Mouse (Mus musculus) G1E (cell line): ENCODE measurements around the gene Nebl.

Experiments
- CTCF ChIP-seq: IDR thresholded peaks from 2 replicates; pipeline ENCODE4 v1.5.1; 2012; ENCODE audit warnings: low read depth, low read length, inconsistent platforms, mixed read lengths
- GATA1 ChIP-seq: IDR thresholded peaks from 2 replicates; pipeline ENCODE4 v1.6.1; 2012; ENCODE audit warnings: borderline replicate concordance, low read length, inconsistent platforms, mixed read lengths
- GATA2 ChIP-seq: IDR thresholded peaks from 2 replicates; pipeline ENCODE4 v1.6.1; 2012; ENCODE audit warnings: low read depth, low read length, inconsistent platforms, borderline replicate concordance
- POLR2AphosphoS5 ChIP-seq: IDR thresholded peaks from 2 replicates; pipeline ENCODE4 v1.6.1; 2012; ENCODE audit warnings: low read depth, low read length, inconsistent platforms; ENCODE audit not compliant: insufficient replicate concordance
- TAL1 ChIP-seq: conservative IDR thresholded peaks from 2 replicates; pipeline ENCODE4 v1.6.1; 2012; ENCODE audit warnings: low read depth, low read length, inconsistent platforms, mixed read lengths

- TF ChIP-seq CTCF (no peak), TAL1 (no peak), POLR2AphosphoS5 (no peak), GATA1 (no peak), GATA2 (no peak)
These were observed 181.2 kb downstream of the Nebl start for GRCm38 (mm10) chr2:17549895-17550558.
